8 mouse cellular contexts compared by ENCODE assay signal in genomic region chr11:69066956-69067355, GRCm38 (mm10). TPM values are rescaled to one million over a fixed set of nuclear protein-coding genes. Genes with fewer than 3 reads are reported as not detected.
A peak's percentile ranks its signal among the peaks of the same experiment; 100 is the strongest.
DNase-seq lines count a peak whose midpoint lies in the region; TF ChIP-seq lines count a peak whose summit lies in the region.

No protein-coding gene starts in this region.

- H3K4me2 ChIP-seq in myocyte (ENCODE audit: low read depth): peak overlapping the region; percentile 62

- TF ChIP-seq POLR2A in myocyte (IDR thresholded peaks at IDR 0.05; ENCODE audit: insufficient read length, low read depth): no peak

- H3K79me2 ChIP-seq in myocyte (ENCODE audit: control insufficient read depth, insufficient read depth): no peaks in the 10 kb centered on the region

- no peak overlapping the region for H3K4me3 ChIP-seq in myocyte

- no peaks in the 10 kb centered on the region for H3K36me3 ChIP-seq in myocyte (ENCODE audit: control insufficient read depth, insufficient read depth)

- H3ac ChIP-seq in myocyte (ENCODE audit: control insufficient read depth, insufficient read length): no peak overlapping the region

- no peaks in the 10 kb centered on the region for H3K27me3 ChIP-seq in myocyte (ENCODE audit: control insufficient read depth, insufficient read depth, insufficient read length)

- peak; percentile 79 for DNase-seq in urinary bladder, adult 18-20 months (ENCODE audit: low spot score in 2 of 2)
- DNase-seq in urinary bladder, postnatal 10 days (ENCODE audit: low spot score): no peak
- DNase-seq in embryo, embryonic 9.5 days (ENCODE audit: extremely low spot score): peak; percentile 88
- peak; percentile 92 for DNase-seq in heart, adult 8-10 months (ENCODE audit: low spot score)
- DNase-seq in kidney, adult 9 months: peak; percentile 95
- DNase-seq in liver: peak; percentile 92
- peak; percentile 76 to 85 for DNase-seq in spleen, postnatal 36 days (ENCODE audit: low spot score in 2 of 2)

TF ChIP-seq in myocyte, 11 proteins besides CTCF, POLR2A, EP300 and RAD21:
- TF ChIP-seq MYOD1 (IDR thresholded peaks at IDR 0.05; ENCODE audit: control insufficient read depth in 1 of 3, insufficient read length in 2 of 3, low read depth in 2 of 3): no peak
- TF ChIP-seq REST (IDR thresholded peaks at IDR 0.05; ENCODE audit: insufficient read depth, insufficient read length): no peak
- TF ChIP-seq CEBPB (IDR thresholded peaks at IDR 0.05; ENCODE audit: insufficient read depth, poor library complexity, severe bottlenecking): no peak
- TF ChIP-seq USF1 (IDR thresholded peaks at IDR 0.05; ENCODE audit: low read depth): no peak
TF ChIP-seq in myocyte: peak in this region for 0.

RNA-seq across cellular contexts. Expression of gene Tmem107, which starts 3.6 kb away (rescaled TPM):
- 1 to 10 TPM; 6.3 to 8.4 (median 7.5) TPM for total RNA-seq in heart, adult 8-10 months (2022)
- polyA plus RNA-seq in myocyte (2012; fragmentation: generic; extraction: Trizol): 29.5 TPM

RNA-seq across cellular contexts. Expression of gene Borcs6, which starts 7.4 kb away (rescaled TPM):
- 10 to 100 TPM; 16.1 to 18.7 (median 17.1) TPM for total RNA-seq in heart, adult 8-10 months (2022)
- polyA plus RNA-seq in myocyte (2012; fragmentation: generic; extraction: Trizol): 27.2 TPM

RNA-seq across cellular contexts. Expression of gene Vamp2, which starts 21.3 kb away (rescaled TPM):
- 10 to 100 TPM; 57.1 to 72.2 (median 68.6) TPM for total RNA-seq in heart, adult 8-10 months (2022)
- 51.8 TPM for polyA plus RNA-seq in myocyte (2012; fragmentation: generic; extraction: Trizol)

RNA-seq across cellular contexts. Expression of gene Aurkb, which starts 21.5 kb away (rescaled TPM):
- total RNA-seq in heart, adult 8-10 months (2022): under 1 TPM in 2 of 4 experiments, not detected in 2; 0.33 to 0.75 TPM
- polyA plus RNA-seq in myocyte (2012; fragmentation: generic; extraction: Trizol): 28.2 TPM

RNA-seq across cellular contexts. Expression of gene Per1, which starts 28.1 kb away (rescaled TPM):
- 10 to 100 TPM; 33.3 to 81.2 (median 48.5) TPM for total RNA-seq in heart, adult 8-10 months (2022)
- 8.9 TPM for polyA plus RNA-seq in myocyte (2012; fragmentation: generic; extraction: Trizol)
